Mouse (Mus musculus) c-Kit-positive CD71-negative TER-119-negative erythroid progenitor cells, embryonic 14.5 days (primary cell): ENCODE data around the gene Fam214a.

Source experiments
- DNase-seq: peaks from one replicate; pipeline ENCODE4 v3.0.0-alpha.2; 2013; ENCODE audit warnings: low read depth

Gene Fam214a

DNA sequence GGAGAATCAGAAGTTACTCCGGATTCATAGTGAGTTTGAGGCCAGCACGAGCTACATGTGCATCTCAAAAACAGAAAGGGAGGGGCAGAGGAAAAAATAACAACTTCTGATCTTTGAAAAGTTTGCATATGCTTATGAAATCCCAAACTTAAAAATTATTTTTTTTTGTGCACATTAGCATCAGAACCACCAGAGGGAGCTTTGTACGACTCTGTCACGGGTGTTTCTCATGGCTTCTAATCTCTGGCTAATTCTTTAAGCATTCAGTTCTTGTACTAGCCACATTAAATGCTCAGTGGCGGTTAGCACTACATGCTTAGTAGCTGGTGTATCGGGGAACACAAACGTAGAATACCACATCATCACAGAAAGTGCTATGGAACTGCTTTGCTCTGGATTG is 80.5 kb downstream of the Fam214a start:
- DNase-seq = no peak

- no peak for DNase-seq
These were observed 82.0 kb downstream of the Fam214a start for GRCm38 (mm10) chr9:75034691-75035090.

GRCm38 (mm10) chr9:75035944-75036343 is 83.3 kb downstream of the Fam214a start:
- DNase-seq = no peak

DNA sequence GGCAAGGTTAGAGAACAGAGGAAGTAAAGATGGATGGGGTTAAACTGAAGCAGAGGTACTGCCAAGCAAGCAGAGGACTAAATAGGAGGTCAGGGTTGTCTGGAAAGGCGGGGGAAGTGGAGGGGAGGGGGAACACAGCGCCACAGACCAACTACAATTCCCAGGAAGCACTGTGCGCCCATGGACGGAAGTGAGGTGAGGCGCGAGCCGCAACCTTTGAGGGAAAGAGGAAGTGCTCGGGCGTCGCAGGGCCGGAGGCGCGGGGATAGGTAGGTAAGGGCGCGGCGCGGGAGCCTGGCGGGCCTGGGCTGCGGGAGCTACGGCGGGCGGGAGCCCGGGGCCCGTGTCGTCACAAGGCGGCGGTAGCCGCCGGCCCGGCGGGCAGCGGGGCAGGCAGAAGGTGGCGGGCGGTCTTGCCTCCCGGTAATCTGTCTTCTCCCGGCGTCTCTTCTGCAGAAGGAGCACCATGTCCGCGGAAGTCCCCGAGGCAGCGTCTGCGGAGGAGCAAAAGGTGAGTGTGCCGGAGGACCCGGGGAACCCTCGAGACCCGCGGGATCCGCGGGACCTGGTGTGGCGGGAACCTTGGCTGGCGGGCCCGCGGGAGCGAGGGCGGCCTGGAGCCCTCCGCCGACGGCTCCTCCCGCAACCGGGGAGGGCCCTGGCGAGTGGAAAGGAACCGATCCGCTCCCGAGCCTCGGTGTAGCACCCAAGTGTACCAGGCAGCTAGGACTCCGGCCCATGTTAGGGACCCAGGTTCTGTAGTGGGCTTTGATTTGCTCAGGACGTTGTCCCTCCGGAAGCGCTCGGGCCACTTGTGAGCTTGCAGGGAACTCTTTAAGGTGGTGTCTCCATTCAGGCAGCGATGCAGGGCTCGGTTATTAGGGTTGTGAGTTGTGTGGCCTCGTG is 85.0 kb downstream of the Fam214a start, which contains the start of gene Arpp19:
TSS of gene Arpp19 (plus strand) at position 164 of the 906 bp plus-strand sequence.
- DNase-seq = peak; percentile 68

GRCm38 (mm10) chr9:75038357-75038688 is 85.6 kb downstream of the Fam214a start:
- DNase-seq = no peak

DNA sequence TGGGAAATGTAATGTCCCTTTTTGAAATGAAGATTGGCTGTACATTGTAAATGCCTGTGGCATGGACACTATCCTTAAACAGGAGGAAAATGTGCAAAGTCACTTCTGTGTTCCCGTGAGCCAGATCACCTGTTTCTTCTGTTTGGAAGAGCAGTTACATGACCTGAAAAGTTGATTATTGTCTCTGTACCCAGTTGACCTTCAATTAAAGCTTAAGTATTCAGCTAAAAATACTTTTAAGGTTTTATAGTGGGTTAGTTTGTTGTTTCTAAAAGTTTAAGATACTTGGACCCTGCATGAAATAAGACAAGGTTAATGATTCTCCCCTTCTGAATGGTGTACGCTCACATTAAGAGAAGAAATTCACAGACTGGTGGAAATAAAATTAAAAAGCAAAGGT is 87.9 kb downstream of the Fam214a start:
- no peak for DNase-seq

DNA sequence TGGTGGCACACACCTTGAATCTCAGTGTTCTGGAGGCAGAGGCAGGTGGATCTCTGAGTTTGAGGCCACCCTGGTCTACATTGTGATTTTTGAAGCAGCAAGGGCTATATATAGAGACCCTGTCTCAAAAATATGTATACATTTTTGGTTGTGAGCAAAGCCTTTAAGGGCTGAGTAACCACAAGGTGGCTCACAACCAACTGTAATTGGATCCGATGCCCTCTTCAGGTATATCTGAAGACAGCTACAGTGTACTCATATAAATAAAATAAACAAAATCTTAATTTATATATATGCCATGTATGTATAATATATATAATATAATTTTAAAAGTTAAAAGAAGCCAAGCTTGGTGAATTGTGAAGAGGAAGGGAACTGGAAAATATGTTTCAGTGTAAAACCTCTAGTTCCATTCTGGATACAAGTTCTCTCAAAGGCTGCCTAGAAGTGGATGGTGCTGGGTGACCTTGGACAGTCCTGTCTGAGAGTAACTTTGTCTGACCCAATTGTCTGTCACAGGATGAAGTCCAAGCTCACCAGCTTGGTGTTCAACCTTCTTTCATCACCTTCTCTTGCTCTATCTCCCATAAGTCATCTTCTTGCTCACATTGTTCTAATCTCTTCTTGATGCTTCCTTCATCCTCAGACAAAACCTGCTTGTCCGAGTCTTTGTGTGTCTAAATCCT is 89.3 kb downstream of the Fam214a start:
- no peak for DNase-seq

- no peak for DNase-seq
These were observed 90.5 kb downstream of the Fam214a start for GRCm38 (mm10) chr9:75043191-75043590.

DNA sequence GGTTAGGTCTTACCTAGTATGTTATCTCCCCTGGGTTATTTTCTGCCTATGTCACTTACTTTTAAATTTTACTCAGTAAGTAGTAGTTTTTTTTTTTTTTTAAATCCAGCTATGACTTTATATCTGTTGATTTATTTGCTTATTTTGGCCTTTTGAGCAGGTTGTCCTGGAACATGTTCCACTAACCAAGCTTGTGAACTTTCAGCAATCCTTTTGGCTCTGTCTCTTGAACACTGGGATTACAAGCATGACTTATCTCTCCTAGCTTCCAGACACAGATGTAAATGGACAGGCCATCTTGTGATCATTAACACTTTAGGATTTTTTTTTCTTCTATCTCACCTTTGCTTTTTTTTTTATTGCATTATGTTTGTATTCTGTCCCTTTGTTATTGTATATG is 94.4 kb downstream of the Fam214a start:
- no peak for DNase-seq

DNA sequence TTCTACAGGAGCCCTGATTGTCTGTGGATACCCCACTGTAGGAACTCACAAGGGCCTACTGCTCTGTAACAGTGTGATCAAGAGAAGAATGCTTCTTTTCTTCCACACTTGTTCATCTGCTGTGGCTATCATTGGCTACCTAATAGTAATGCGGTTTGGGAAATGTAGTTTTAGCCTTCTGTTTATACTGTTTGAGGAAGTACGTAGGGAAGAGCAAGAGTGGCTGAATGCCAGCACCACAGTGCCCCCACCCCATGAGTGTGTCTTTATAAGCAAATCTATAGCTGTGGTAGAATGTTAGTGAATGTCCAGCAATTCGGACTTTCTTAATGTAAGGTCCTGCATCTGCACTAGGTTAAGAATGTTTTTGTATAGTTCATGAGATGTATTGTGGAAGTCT is 96.4 kb downstream of the Fam214a start:
- no peak for DNase-seq

DNA sequence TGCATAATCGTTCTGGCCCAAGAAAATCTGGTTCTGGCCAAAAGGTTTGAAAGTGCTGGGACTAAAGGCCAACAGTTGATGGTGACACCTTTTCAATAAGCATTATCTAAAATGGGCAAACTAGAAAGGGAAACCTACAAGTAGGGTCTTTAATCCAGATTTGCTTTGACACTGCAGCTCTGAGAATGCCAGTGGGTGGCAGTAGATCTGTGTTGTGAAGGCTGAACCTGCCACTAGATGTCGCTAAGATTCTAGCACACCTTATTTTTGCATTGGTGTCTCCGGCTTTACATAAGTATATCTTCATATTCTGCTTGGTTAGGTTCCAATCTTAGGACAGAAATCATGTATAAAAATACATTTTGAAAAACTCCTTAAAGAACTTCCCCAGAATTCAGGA is 97.3 kb downstream of the Fam214a start:
- no peak for DNase-seq

GRCm38 (mm10) chr9:75051841-75052240 is 99.2 kb downstream of the Fam214a start:
- DNase-seq = no peak

DNA sequence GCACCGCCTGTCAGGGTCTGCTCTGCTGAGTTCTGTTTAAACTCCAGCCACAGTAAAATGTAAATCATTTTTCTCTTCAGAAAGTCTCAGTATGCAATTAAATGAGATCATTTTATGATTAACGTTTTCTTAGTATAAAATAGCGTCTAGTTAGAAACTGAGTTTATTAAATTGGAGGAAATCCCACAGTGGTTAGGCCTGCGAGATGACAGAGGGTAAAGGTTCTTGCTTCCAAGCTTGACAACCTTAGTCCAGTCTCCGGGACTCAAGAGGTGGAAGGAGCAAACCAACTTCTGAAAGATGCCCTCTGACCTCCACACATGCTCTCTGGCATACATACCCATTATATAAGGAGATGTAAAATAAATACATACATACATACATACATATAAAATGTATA is 102.4 kb downstream of the Fam214a start:
- DNase-seq = no peak

GRCm38 (mm10) chr9:75064678-75065331 is 112.1 kb downstream of the Fam214a start:
- DNase-seq = no peak

- DNase-seq = no peak
These were observed 117.9 kb downstream of the Fam214a start, which contains the start of gene Myo5a for GRCm38 (mm10) chr9:75070457-75071028. Myo5a (plus strand) TSS chr9:75071015.

DNA sequence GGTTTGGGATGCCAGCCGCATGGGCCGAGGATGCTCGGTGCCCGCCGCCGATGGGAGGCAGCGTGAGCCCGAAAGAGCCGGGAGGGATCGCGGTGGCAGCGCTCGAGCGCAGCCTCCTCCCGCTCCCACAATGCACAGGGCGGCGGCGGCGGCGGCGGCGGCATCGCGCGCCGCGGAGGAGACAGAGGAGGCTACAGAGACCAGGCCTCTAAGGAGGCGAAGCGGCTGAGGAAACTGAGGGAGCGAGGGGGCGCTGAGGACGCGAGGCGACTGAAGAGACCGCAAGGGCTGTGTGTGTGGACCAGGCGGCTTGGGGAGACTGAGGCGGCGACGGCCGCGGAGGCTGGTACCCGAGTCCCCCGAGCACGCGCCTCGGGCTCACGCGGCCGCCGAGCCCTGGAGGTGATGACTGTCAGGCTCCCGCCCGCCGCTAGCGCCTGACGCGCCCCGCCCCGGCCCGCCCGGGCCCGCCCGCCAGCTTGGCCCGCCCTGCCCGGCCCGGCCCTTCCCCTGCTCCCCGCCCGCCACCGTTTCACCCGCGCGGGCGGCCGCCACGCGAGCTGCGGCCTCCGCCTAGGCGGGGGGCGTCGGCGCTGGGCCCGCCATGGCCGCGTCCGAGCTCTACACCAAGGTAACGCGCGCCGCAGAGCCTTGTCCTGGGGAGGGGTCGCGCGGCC is 118.5 kb downstream of the Fam214a start:
- DNase-seq = peak; percentile 39

DNA sequence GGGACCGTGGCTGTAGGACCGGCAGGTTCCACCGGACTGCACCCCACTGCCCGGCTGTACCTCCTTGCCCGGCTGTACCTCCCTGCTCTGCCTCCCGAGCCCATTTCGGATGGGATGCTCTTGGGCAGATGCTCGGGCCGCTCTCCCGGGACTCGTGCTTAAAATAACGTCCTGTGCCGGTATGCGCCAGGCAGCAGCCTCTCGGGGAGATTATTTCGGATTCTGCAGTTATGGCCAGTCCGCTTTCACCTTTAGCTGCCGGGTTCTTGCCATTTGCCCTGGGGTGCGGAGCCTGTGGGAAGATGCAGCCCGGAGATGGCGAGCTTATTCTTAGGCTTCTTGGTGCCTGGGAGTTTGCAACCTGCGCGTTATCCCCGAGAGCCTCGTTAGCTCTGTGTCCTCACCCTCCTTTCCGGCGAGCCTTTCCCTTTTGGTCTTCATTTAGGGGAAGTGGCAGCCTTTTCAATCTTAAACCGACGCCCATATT is 119.1 kb downstream of the Fam214a start:
- peak; percentile 34 for DNase-seq

DNA sequence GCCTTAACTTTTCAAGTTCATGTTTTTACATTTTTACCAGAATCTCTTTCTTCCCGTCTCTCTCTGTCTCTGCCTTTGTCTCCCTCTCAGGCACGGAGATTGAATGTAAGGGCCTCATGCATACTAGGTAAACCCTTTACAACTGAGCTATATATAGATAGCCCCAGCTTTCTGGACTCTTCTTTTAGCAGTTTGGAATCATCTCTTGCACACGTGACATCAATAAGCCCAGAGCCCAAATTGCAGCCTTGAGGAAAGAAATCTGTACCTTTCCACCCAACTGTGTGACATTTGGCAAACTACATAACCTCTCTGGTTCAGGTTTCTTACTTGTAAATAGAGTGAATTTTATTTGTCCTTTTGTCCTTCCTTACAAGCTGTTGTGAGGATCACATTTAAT is 119.7 kb downstream of the Fam214a start:
- no peak for DNase-seq

DNA sequence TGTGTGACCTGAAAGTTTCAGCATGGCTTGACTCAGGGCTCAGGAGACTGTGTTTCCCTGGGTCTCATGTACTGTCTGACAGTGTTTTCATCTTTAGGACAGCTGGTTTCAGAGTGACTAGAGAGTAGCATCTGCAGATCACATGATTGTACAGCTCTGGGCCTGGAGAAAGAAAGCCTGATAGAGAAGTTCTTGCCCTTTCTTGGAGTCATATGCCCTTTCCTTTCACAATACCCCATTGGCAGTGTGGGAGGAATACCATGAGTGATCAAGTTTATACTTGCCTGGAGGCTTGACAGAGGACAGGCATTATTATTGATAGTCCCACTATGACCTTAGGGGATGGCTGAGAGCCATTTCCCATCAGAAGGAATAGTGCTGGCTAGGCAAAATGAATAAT is 124.5 kb downstream of the Fam214a start:
- DNase-seq = no peak
